Mouse (Mus musculus) C2C12 (cell line): ENCODE results near the gene Grk5.

ENCODE experiments used
- CTCF ChIP-seq: IDR thresholded peaks from one replicate; pipeline ENCODE4 v1.5.1; 2011; ENCODE audit not compliant: control insufficient read depth, insufficient read depth, insufficient read length
- MAX ChIP-seq: IDR thresholded peaks from one replicate; pipeline ENCODE4 v1.6.1; 2011; ENCODE audit warnings: mild to moderate bottlenecking, control low read depth
- MYOG ChIP-seq: IDR thresholded peaks from one replicate; pipeline ENCODE4 v1.6.1; 2011; ENCODE audit not compliant: control insufficient read depth, insufficient read length; ENCODE audit errors: extremely low read depth

DNA sequence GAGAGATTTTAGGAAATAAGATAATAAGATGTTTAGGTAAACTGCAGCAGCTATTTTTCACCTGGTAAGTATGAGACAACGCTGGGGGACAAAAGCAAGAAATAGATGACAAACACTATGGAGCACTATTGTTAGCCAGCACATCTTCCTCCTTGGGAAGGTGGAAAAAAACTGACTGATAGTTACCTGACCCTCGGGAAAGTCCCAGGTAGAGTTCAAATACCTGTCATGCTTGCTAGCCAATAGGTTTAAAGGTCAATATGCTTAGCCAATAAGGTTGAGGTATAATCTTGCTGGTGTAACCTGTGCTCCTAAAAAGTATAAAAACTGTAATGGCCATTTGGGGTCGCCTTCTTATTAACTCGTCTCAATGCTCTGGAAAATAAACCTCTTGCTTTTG lies 251.8 kb downstream of the Grk5 start:
- TF ChIP-seq CTCF (no peak), MAX (no peak), MYOG (no peak)
